Mouse (Mus musculus) embryonic facial prominence, embryonic 14.5 days (tissue): ENCODE results near the gene Bach1. TPM values are rescaled to one million over a fixed set of nuclear protein-coding genes. Genes with fewer than 3 reads are reported as not detected.

Experiments
- polyA plus RNA-seq: library from polyadenylated mRNA; unstranded; fragments of >200 nt; fragmentation: Nextera tagmentation; extraction: Ambion mirVana; gene quantifications from 2 replicates; pipeline ENCODE4 v1.2.1, GENCODE M21; 2014

Bach1 gene
- polyA plus RNA-seq, 1 experiment from 2014 or later: 11.9 TPM

Other genes with a start within 250 kb of the Bach1 start
- gene Usp16, start 244.2 kb upstream of the Bach1 start, polyA plus RNA-seq: 48.3 and 50.8 TPM in 2 replicates
- 391 and 429 TPM in 2 replicates for gene Cct8, start 203.1 kb upstream of the Bach1 start, polyA plus RNA-seq
- gene Map3k7cl, start 145.6 kb upstream of the Bach1 start, polyA plus RNA-seq: 1.8 and 1.9 TPM in 2 replicates